Mouse (Mus musculus) embryonic facial prominence, embryonic 15.5 days (tissue): Measurements from ENCODE around the gene Ip6k3. TPM values are rescaled to one million over a fixed set of nuclear protein-coding genes. Genes with fewer than 3 reads are reported as not detected.

ENCODE experiments used
- ATAC-seq: fragments of 200-750 bp; cut with Nextera tagmentation; 2 replicates; pipeline ENCODE4 v1.8.0; 2017; ENCODE audit warnings: low read depth, moderate TSS enrichment; ENCODE audit not compliant: insufficient number of reproducible peaks, low FRiP score, low TSS enrichment
- H3K27ac ChIP-seq: fragments of 300-500 bp; sonication (generic); replicated peaks from 2 replicates; pipeline ENCODE4 v1.5.1; 2015; ENCODE audit warnings: mild to moderate bottlenecking, inconsistent platforms
- H3K27me3 ChIP-seq: fragments of 300-500 bp; sonication (generic); 2 replicates; pipeline ENCODE4 v1.6.1; 2015; ENCODE audit warnings: inconsistent platforms
- H3K36me3 ChIP-seq: fragments of 300-500 bp; sonication (generic); 2 replicates; pipeline ENCODE4 v1.6.1; 2015; ENCODE audit warnings: mild to moderate bottlenecking, inconsistent platforms
- H3K4me1 ChIP-seq: fragments of 300-500 bp; sonication (generic); 2 replicates; pipeline ENCODE4 v1.6.1; 2015; ENCODE audit warnings: inconsistent platforms
- H3K4me2 ChIP-seq: fragments of 300-500 bp; sonication (generic); replicated peaks from 2 replicates; pipeline ENCODE4 v1.6.1; 2015; ENCODE audit warnings: mild to moderate bottlenecking, inconsistent platforms
- H3K4me3 ChIP-seq: fragments of 300-500 bp; sonication (generic); replicated peaks from 2 replicates; pipeline ENCODE4 v1.5.1; 2015; ENCODE audit warnings: mild to moderate bottlenecking, inconsistent platforms
- H3K9ac ChIP-seq: fragments of 300-500 bp; sonication (generic); 2 replicates; pipeline ENCODE4 v1.6.1; 2015; ENCODE audit warnings: inconsistent platforms
- H3K9me3 ChIP-seq: fragments of 300-500 bp; sonication (generic); replicated peaks from 2 replicates; pipeline ENCODE4 v1.6.1; 2016; ENCODE audit warnings: inconsistent platforms
- WGBS: fragments of 180-500 bp; shearing (Covaris S2); methylation state at CpG from one replicate; pipeline ENCODE4 v1.1.7; 2015; 5-methylcytosine and 5-hydroxymethylcytosine counted together
- polyA plus RNA-seq: library from polyadenylated mRNA; unstranded; fragments of >200 nt; fragmentation: Nextera tagmentation; extraction: Ambion mirVana; gene quantifications from 2 replicates; pipeline ENCODE4 v1.2.1, GENCODE M21; 2015

Gene Ip6k3
- polyA plus RNA-seq, 1 experiment from 2014 or later: 0.91 TPM

- Histone ChIP-seq H3K36me3 (no peaks in the 10 kb centered on the region), H3K27me3 (no peaks in the 10 kb centered on the region), H3K4me3 (no peak overlapping the region), H3K9me3 (no peaks in the 10 kb centered on the region), H3K27ac (no peak overlapping the region), H3K4me2 (no peak overlapping the region), H3K9ac (no peak overlapping the region), H3K4me1 (peaks cover 19% of the 10 kb centered on the region)
- no peak for ATAC-seq
- 96% methylated on average over 4 of the region's 4 CpGs for WGBS
These were observed 974 bp upstream of the Ip6k3 start for GRCm38 (mm10) chr17:27168569-27168968.

- WGBS: 66% methylated on average over 6 of the region's 6 CpGs
These were observed 694 bp downstream of the Ip6k3 start for GRCm38 (mm10) chr17:27166901-27167300.

GRCm38 (mm10) chr17:27165054-27165773 is 2.4 kb downstream of the Ip6k3 start:
- no peak overlapping the region for H3K9ac ChIP-seq
- ATAC-seq: no peak
- peaks cover 19% of the 10 kb centered on the region for H3K4me1 ChIP-seq
- WGBS: 59% methylated on average over 8 of the region's 8 CpGs
- H3K27me3 ChIP-seq: no peaks in the 10 kb centered on the region
- H3K27ac ChIP-seq: no peak overlapping the region
- H3K9me3 ChIP-seq: no peaks in the 10 kb centered on the region
- no peak overlapping the region for H3K4me3 ChIP-seq
- H3K4me2 ChIP-seq: no peak overlapping the region
- no peaks in the 10 kb centered on the region for H3K36me3 ChIP-seq

More at GRCm38 (mm10) chr17:27166901-27167300, 694 bp downstream of the Ip6k3 start:
- H3K36me3 ChIP-seq: no peaks in the 10 kb centered on the region
- H3K4me2 ChIP-seq: no peak overlapping the region
- H3K9ac ChIP-seq: no peak overlapping the region
- H3K9me3 ChIP-seq: no peaks in the 10 kb centered on the region
- ATAC-seq: no peak
- H3K4me3 ChIP-seq: no peak overlapping the region
- H3K27me3 ChIP-seq: no peaks in the 10 kb centered on the region
- H3K4me1 ChIP-seq: peaks cover 19% of the 10 kb centered on the region
- no peak overlapping the region for H3K27ac ChIP-seq

- no peak overlapping the region for H3K4me3 ChIP-seq
- H3K4me2 ChIP-seq: no peak overlapping the region
- H3K27ac ChIP-seq: no peak overlapping the region
- no peak overlapping the region for H3K9ac ChIP-seq
- peaks cover 8% of the 10 kb centered on the region for H3K4me1 ChIP-seq
- no peaks in the 10 kb centered on the region for H3K36me3 ChIP-seq
- H3K9me3 ChIP-seq: no peaks in the 10 kb centered on the region
- H3K27me3 ChIP-seq: no peaks in the 10 kb centered on the region
- 55% methylated on average over 4 of the region's 4 CpGs for WGBS
- ATAC-seq: no peak
These were observed 6.7 kb downstream of the Ip6k3 start for GRCm38 (mm10) chr17:27160905-27161304.

- no peak overlapping the region for H3K27ac ChIP-seq
- no peaks in the 10 kb centered on the region for H3K27me3 ChIP-seq
- peaks cover 25% of the 10 kb centered on the region for H3K4me1 ChIP-seq
- ATAC-seq: no peak
- no peak overlapping the region for H3K4me2 ChIP-seq
- no peak overlapping the region for H3K4me3 ChIP-seq
- no peak overlapping the region for H3K9ac ChIP-seq
- no peaks in the 10 kb centered on the region for H3K9me3 ChIP-seq
- H3K36me3 ChIP-seq: no peaks in the 10 kb centered on the region
- 68% methylated on average over 7 of the region's 7 CpGs for WGBS
These were observed 8.4 kb downstream of the Ip6k3 start for GRCm38 (mm10) chr17:27159169-27159568.

DNA sequence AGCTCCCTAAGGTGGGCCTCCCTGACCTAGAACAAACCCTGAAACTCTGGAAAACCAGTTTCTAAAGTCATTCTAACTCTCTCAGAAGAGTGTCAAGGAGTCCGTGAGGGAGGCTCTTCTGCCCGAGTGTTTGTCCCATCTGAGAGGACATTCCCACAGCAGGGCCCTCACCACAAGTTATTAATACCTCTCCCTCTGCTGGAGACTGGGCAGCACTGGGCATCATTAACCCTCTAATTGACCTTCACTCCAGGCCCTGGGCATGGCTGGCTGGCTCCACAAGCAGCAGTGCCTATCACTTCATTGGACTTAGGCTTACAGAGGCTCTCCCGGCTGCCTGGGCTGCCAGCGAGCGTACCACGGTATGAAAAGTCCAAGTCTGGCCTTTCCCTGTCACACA is 9.2 kb downstream of the Ip6k3 start:
- H3K27me3 ChIP-seq: no peaks in the 10 kb centered on the region
- H3K4me2 ChIP-seq: no peak overlapping the region
- no peak overlapping the region for H3K4me3 ChIP-seq
- peaks cover 33% of the 10 kb centered on the region for H3K4me1 ChIP-seq
- H3K36me3 ChIP-seq: no peaks in the 10 kb centered on the region
- no peak for ATAC-seq
- no peak overlapping the region for H3K27ac ChIP-seq
- H3K9me3 ChIP-seq: no peaks in the 10 kb centered on the region
- WGBS: 77% methylated on average over 6 of the region's 6 CpGs
- H3K9ac ChIP-seq: no peak overlapping the region

- H3K36me3 ChIP-seq: no peaks in the 10 kb centered on the region
- H3K4me1 ChIP-seq: peaks cover 46% of the 10 kb centered on the region
- H3K27ac ChIP-seq: no peak overlapping the region
- no peak overlapping the region for H3K9ac ChIP-seq
- no peaks in the 10 kb centered on the region for H3K27me3 ChIP-seq
- no peak overlapping the region for H3K4me3 ChIP-seq
- no peaks in the 10 kb centered on the region for H3K9me3 ChIP-seq
- ATAC-seq: no peak
- H3K4me2 ChIP-seq: no peak overlapping the region
- 58% methylated on average over 8 of the region's 8 CpGs for WGBS
These were observed 11.8 kb downstream of the Ip6k3 start for GRCm38 (mm10) chr17:27155752-27156151.

DNA sequence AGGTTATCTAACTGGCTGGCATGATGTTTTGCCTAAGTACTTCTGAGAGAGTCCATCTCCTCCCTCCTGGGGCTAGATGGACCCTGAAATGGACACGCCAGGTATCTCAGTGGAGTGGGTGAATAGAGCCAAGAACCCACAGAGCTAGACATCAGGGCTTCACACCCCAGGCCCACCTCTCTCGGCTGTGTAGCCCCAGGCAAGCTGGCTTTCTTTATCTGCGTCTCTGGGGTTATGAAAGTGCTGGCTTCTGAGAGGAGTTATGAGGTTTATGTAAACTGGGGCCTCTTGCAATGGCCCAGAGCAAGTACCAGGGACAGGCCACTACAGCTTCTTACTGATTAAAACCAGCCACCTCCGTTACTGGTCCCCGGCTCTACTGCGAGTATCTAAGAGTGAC is 12.7 kb downstream of the Ip6k3 start:
- H3K27me3 ChIP-seq: no peaks in the 10 kb centered on the region
- H3K4me3 ChIP-seq: no peak overlapping the region
- ATAC-seq: no peak
- WGBS: 56% methylated on average over 6 of the region's 6 CpGs
- no peak overlapping the region for H3K4me2 ChIP-seq
- H3K9me3 ChIP-seq: no peaks in the 10 kb centered on the region
- no peaks in the 10 kb centered on the region for H3K36me3 ChIP-seq
- H3K9ac ChIP-seq: no peak overlapping the region
- H3K27ac ChIP-seq: peak overlapping the region; percentile 84; the same call in 1 of the 2 replicates
- H3K4me1 ChIP-seq: peaks cover 51% of the 10 kb centered on the region

DNA sequence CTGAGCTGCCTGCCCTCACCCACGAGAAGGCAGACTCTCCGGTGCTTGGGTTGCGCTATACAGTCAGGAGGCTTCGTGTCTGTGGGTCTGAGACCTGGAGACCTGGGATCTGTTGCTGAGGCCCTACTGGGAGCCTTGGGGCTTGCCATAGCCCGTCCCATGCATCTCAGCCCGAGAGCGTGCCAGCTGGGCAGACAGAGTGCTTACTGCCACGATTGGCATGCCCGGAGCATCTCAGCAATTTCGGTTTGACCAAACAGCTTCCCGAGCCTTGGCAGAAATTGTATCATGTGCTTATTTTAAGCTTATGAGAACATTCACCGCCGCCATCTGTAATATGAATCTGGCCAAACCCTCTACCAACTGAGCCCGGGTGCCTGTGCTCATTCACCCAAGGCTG is 13.3 kb downstream of the Ip6k3 start:
- H3K9me3 ChIP-seq: no peaks in the 10 kb centered on the region
- 68% methylated on average over 14 of the region's 14 CpGs for WGBS
- peak overlapping the region; percentile 84 for H3K27ac ChIP-seq
- ATAC-seq: no peak
- H3K27me3 ChIP-seq: no peaks in the 10 kb centered on the region
- H3K36me3 ChIP-seq: no peaks in the 10 kb centered on the region
- no peak overlapping the region for H3K4me3 ChIP-seq
- H3K4me2 ChIP-seq: no peak overlapping the region
- H3K9ac ChIP-seq: no peak overlapping the region
- H3K4me1 ChIP-seq: peaks cover 51% of the 10 kb centered on the region

GRCm38 (mm10) chr17:27153773-27154193 is 13.8 kb downstream of the Ip6k3 start:
- H3K4me1 ChIP-seq: peaks cover 56% of the 10 kb centered on the region
- no peaks in the 10 kb centered on the region for H3K27me3 ChIP-seq
- no peak overlapping the region for H3K4me3 ChIP-seq
- no peaks in the 10 kb centered on the region for H3K9me3 ChIP-seq
- ATAC-seq: no peak
- no peak overlapping the region for H3K4me2 ChIP-seq
- peak overlapping the region; percentile 84 for H3K27ac ChIP-seq
- H3K9ac ChIP-seq: no peak overlapping the region
- H3K36me3 ChIP-seq: no peaks in the 10 kb centered on the region
- WGBS: 37% methylated on average over 9 of the region's 9 CpGs

GRCm38 (mm10) chr17:27152976-27153723 is 14.4 kb downstream of the Ip6k3 start:
- no peaks in the 10 kb centered on the region for H3K36me3 ChIP-seq
- no peaks in the 10 kb centered on the region for H3K9me3 ChIP-seq
- no peaks in the 10 kb centered on the region for H3K27me3 ChIP-seq
- no peak overlapping the region for H3K4me2 ChIP-seq
- ATAC-seq: no peak
- H3K27ac ChIP-seq: peak overlapping the region; percentile 84
- H3K9ac ChIP-seq: no peak overlapping the region
- WGBS: 44% methylated on average over 8 of the region's 8 CpGs
- H3K4me3 ChIP-seq: no peak overlapping the region
- H3K4me1 ChIP-seq: peaks cover 62% of the 10 kb centered on the region
